Mouse (Mus musculus) heart, embryonic 12.5 days (tissue): ENCODE measurements around the gene Ispd. TPM values are rescaled to one million over a fixed set of nuclear protein-coding genes. Genes with fewer than 3 reads are reported as not detected.

ENCODE experiments used
- ATAC-seq: fragments of 200-750 bp; cut with Nextera tagmentation; 2 replicates; pipeline ENCODE4 v1.8.0; 2017; ENCODE audit warnings: moderate TSS enrichment, moderate library complexity; ENCODE audit not compliant: insufficient number of reproducible peaks, low FRiP score
- H3K27ac ChIP-seq: fragments of 300-500 bp; sonication (generic); 2 replicates; pipeline ENCODE4 v1.5.1; 2016; ENCODE audit warnings: mild to moderate bottlenecking, moderate library complexity; ENCODE audit not compliant: poor library complexity, severe bottlenecking
- H3K27me3 ChIP-seq: fragments of 300-500 bp; sonication (generic); replicated peaks from 2 replicates; pipeline ENCODE4 v1.6.1; 2016; ENCODE audit warnings: mild to moderate bottlenecking, moderate library complexity
- H3K36me3 ChIP-seq: fragments of 300-500 bp; sonication (generic); 2 replicates; pipeline ENCODE4 v1.6.1; 2016; ENCODE audit warnings: mild to moderate bottlenecking, moderate library complexity
- H3K4me1 ChIP-seq: fragments of 300-500 bp; sonication (generic); replicated peaks from 2 replicates; pipeline ENCODE4 v1.6.1; 2016; ENCODE audit warnings: mild to moderate bottlenecking
- H3K4me2 ChIP-seq: fragments of 300-500 bp; sonication (generic); 2 replicates; pipeline ENCODE4 v1.6.1; 2016; ENCODE audit warnings: mild to moderate bottlenecking, moderate library complexity
- H3K4me3 ChIP-seq: fragments of 300-500 bp; sonication (generic); 2 replicates; pipeline ENCODE4 v1.5.1; 2016; ENCODE audit warnings: mild to moderate bottlenecking
- H3K9ac ChIP-seq: fragments of 300-500 bp; sonication (generic); 2 replicates; pipeline ENCODE4 v1.6.1; 2016; ENCODE audit warnings: mild to moderate bottlenecking, moderate library complexity
- H3K9me3 ChIP-seq: fragments of 300-500 bp; sonication (generic); replicated peaks from 2 replicates; pipeline ENCODE4 v1.6.1; 2016; ENCODE audit warnings: mild to moderate bottlenecking, moderate library complexity
- WGBS: fragments of 180-500 bp; shearing (Covaris S2); methylation state at CpG from one replicate; pipeline ENCODE4 v1.1.7; 2016; 5-methylcytosine and 5-hydroxymethylcytosine counted together
- polyA plus RNA-seq: library from polyadenylated mRNA; unstranded; fragments of >200 nt; fragmentation: Nextera tagmentation; extraction: Ambion mirVana; gene quantifications from 2 replicates; pipeline ENCODE4 v1.2.1, GENCODE M21; 2016

The Ispd gene
- polyA plus RNA-seq, 1 experiment from 2014 or later: 12.5 TPM

DNA sequence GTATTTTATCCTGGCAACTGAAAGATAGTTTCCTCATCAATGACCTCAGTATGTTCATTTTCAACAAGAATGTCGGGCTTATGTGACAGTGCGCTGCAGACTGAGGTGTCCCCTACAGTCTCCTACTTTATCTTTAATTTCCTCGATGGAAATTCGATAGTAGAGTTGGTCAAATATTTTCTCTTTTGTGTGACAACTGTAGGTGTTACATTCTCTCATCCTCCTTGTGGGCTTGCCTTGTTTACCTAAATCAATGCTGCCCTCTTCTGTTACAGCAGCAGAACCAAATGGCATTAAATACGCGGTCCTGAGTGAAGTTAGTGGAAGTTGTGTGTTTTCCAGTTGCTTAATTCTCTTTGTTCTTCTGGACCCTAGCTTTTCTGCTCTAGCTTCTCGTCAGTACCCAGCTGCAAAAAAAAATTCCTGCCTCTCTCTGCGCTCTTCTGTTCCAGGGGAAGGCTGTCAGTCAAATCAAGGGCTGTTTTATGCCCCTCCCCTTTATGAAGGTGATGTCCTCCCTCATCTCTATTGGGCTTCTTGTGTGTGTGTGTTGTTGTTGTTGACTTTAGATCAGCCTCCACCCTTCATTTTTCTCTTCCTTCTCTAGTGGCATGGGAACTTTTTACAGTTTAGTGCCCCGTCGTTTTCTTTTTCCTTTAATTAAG lies 289.8 kb downstream of the Ispd start:
- peaks cover 4% of the 10 kb centered on the region; the same call in 1 of the 2 replicates for H3K4me1 ChIP-seq
- H3K4me3 ChIP-seq: no peak overlapping the region
- H3K36me3 ChIP-seq: no peaks in the 10 kb centered on the region
- H3K27ac ChIP-seq: no peak overlapping the region
- ATAC-seq: no peak
- 38% methylated on average over 10 of the region's 10 CpGs for WGBS
- H3K4me2 ChIP-seq: no peak overlapping the region
- H3K27me3 ChIP-seq: no peaks in the 10 kb centered on the region
- no peaks in the 10 kb centered on the region for H3K9me3 ChIP-seq
- no peak overlapping the region for H3K9ac ChIP-seq

DNA sequence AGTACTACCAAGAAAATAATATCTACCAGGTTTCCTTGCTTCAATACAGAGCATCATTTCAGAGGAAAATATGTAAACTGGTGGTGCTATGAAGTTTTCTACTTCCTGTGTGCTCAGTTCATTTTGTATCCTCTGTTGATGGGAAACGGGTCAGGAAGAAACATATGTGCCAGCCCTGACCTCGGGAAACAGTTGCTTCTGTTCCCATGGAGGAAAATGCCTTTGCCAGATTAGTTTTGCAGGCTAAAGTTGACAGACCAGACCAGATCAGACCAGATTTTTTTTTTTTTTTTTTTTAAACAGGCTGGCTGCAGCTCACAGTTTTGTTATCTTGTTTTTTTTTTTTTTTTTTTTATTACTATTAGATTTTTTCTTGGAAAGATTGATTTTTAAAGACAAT lies 293.2 kb downstream of the Ispd start:
- 43% methylated on average over 2 of the region's 2 CpGs for WGBS
- no peaks in the 10 kb centered on the region for H3K36me3 ChIP-seq
- H3K27ac ChIP-seq: no peak overlapping the region
- no peak overlapping the region for H3K4me2 ChIP-seq
- H3K4me1 ChIP-seq: no peaks in the 10 kb centered on the region
- H3K27me3 ChIP-seq: no peaks in the 10 kb centered on the region
- no peak overlapping the region for H3K9ac ChIP-seq
- no peak for ATAC-seq
- no peaks in the 10 kb centered on the region for H3K9me3 ChIP-seq
- no peak overlapping the region for H3K4me3 ChIP-seq

DNA sequence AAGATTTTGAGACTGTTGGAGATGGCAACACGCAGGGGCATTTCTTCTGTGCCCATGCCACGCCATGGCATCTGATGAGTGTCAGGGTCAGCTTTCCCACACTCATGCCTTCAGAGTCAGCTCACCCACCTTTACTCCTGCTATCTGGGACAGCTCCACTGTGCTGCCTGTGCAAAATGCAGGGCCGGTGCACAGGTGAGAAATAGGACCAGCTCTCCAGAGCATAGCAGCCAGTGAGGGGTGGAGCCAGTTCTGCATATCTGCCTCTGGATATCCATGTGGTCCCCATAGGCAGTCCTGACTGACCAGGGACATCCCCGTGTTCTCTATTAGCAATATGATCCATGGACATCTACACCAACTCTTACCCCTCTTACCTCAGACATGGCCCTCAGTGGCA lies 297.0 kb downstream of the Ispd start:
- no peak overlapping the region for H3K4me3 ChIP-seq
- H3K4me1 ChIP-seq: no peaks in the 10 kb centered on the region
- H3K36me3 ChIP-seq: no peaks in the 10 kb centered on the region
- no peak overlapping the region for H3K27ac ChIP-seq
- WGBS: 77% methylated on average over 4 of the region's 4 CpGs
- no peaks in the 10 kb centered on the region for H3K27me3 ChIP-seq
- H3K9ac ChIP-seq: no peak overlapping the region
- no peaks in the 10 kb centered on the region for H3K9me3 ChIP-seq
- H3K4me2 ChIP-seq: no peak overlapping the region
- ATAC-seq: no peak

DNA sequence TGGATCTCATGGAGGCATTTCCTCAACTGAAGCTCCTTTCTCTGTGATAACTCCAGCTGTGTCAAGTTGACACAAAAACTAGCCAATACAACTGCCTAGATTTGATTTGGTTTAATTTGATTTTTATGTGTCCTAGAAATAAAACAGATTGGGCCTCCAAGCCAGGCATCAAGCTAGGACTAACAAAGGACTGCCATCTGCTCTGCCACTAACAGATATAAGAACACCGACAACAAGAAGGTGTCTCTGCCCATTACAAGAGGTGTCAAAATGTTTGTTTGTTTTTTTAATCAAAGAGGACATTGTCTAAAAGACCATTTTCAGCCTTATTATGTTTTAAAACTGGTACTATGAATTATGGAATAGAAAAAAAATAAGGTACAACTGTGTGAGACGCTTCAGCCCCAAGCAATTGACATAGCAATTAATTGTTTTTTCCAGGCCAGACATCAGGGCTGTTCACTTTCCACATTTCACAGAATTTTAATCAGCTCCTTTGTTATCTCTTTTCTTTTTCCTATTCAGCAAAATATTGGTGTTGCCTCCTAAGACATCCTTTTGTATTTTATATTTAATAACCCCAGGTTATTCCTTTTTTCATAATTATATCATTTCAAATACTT lies 299.7 kb downstream of the Ispd start:
- no peaks in the 10 kb centered on the region for H3K4me1 ChIP-seq
- H3K27me3 ChIP-seq: no peaks in the 10 kb centered on the region
- H3K36me3 ChIP-seq: no peaks in the 10 kb centered on the region
- no peak overlapping the region for H3K4me2 ChIP-seq
- H3K9me3 ChIP-seq: no peaks in the 10 kb centered on the region
- no peak overlapping the region for H3K4me3 ChIP-seq
- H3K27ac ChIP-seq: no peak overlapping the region
- WGBS: 84% methylated on average over 2 of the region's 2 CpGs
- ATAC-seq: no peak
- no peak overlapping the region for H3K9ac ChIP-seq

DNA sequence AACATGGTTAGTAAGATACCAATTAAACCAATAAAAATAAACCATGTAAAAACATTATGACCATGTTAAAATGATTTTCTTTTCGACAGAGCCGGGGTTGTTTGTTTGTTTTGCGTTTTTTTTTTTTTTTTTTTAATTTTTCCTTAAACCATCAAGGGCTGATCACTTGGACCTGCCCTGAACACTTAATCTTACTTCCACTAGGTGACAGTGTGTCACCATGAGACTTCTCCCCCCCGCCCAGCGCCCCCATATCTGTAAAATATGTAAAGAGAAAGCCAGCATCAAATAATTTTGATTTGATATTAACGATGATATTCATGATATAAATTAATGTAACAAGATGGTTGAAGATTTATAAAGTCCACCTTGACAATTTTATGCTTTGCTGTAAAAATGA lies 300.5 kb downstream of the Ispd start:
- no peaks in the 10 kb centered on the region for H3K9me3 ChIP-seq
- 65% methylated on average over 6 of the region's 6 CpGs for WGBS
- no peak for ATAC-seq

DNA sequence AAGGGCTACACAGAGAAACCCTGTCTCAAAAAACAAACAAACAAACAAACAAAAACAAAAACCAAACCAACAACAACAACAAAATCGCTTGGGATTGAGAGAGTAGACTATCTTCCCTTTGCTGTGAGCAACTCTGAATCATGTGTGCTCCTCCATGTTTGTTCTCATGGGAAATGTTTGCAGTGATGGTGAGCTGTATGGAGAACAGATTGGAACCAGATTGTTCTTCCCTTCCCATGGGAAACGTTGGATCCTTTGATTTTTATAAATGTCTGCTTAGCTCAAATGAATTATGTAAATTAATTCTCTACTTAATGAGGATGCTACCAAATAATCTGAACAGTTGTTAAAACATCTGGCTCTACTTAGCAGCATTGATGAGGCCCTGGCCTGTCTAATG lies 312.8 kb downstream of the Ispd start:
- no peak overlapping the region for H3K4me3 ChIP-seq
- H3K4me2 ChIP-seq: no peak overlapping the region
- H3K4me1 ChIP-seq: no peaks in the 10 kb centered on the region
- H3K9me3 ChIP-seq: no peaks in the 10 kb centered on the region
- no peaks in the 10 kb centered on the region for H3K36me3 ChIP-seq
- 74% methylated on average over 2 of the region's 2 CpGs for WGBS
- H3K27me3 ChIP-seq: no peaks in the 10 kb centered on the region
- ATAC-seq: no peak
- H3K27ac ChIP-seq: no peak overlapping the region
- no peak overlapping the region for H3K9ac ChIP-seq

More for the DNA sequence above, 300.5 kb downstream of the Ispd start:
- Histone ChIP-seq H3K9ac (no peak overlapping the region), H3K4me1 (no peaks in the 10 kb centered on the region), H3K27me3 (no peaks in the 10 kb centered on the region), H3K4me2 (no peak overlapping the region), H3K4me3 (no peak overlapping the region), H3K36me3 (no peaks in the 10 kb centered on the region), H3K27ac (no peak overlapping the region)

DNA sequence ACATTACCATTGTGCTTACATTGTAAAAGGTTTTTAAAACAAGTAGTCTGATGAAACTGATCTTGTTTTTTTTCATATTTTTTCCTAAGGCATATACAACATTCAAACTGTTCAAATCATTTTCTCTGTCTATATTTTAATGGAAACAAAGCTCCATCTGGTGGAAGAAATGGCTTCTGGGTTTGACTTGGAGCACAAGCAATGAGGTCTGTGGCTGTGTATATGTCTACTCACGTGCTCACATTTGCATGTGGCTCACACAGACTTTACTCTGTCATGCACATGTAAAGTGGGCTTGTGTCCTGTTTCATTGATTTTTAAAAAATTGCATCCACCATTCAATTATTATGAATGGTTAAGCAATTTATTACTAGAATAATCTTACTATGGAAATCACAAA lies 323.1 kb downstream of the Ispd start:
- H3K4me3 ChIP-seq: no peak overlapping the region
- no peaks in the 10 kb centered on the region for H3K27me3 ChIP-seq
- no peak overlapping the region for H3K4me2 ChIP-seq
- no peaks in the 10 kb centered on the region for H3K4me1 ChIP-seq
- no peak overlapping the region for H3K27ac ChIP-seq
- H3K36me3 ChIP-seq: no peaks in the 10 kb centered on the region
- H3K9me3 ChIP-seq: no peaks in the 10 kb centered on the region
- ATAC-seq: no peak
- H3K9ac ChIP-seq: no peak overlapping the region
- 66% methylated on average over 1 of the region's 1 CpGs for WGBS

DNA sequence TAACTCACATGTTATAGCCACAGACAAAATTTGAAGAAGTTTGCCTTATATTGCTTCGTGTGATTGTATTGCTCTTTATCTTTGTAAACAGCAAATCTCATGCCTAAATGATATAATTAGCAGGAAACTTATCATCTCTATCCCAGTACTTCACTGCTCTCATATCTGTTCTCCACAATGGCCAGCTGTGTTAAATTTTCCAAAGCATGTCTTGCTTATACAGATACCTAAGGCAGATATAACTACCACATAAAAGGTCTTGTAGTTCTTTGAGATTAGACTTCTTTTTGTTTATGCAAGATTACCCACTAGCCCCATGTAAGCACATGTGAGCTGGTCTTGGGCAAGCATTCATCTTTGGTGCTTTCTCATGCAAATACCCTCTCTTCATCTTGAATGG lies 327.6 kb downstream of the Ispd start:
- Histone ChIP-seq H3K27ac (no peak overlapping the region), H3K27me3 (no peaks in the 10 kb centered on the region), H3K36me3 (no peaks in the 10 kb centered on the region), H3K4me2 (no peak overlapping the region), H3K4me3 (no peak overlapping the region), H3K9me3 (no peaks in the 10 kb centered on the region), H3K9ac (no peak overlapping the region), H3K4me1 (no peaks in the 10 kb centered on the region)
- no peak for ATAC-seq
- 29% methylated on average over 1 of the region's 1 CpGs for WGBS

GRCm38 (mm10) chr12:36713866-36714662 lies 332.8 kb downstream of the Ispd start:
- Histone ChIP-seq H3K36me3 (no peaks in the 10 kb centered on the region), H3K4me3 (no peak overlapping the region), H3K4me1 (no peaks in the 10 kb centered on the region), H3K27me3 (no peaks in the 10 kb centered on the region), H3K9ac (no peak overlapping the region), H3K4me2 (peak overlapping the region; percentile 41), H3K9me3 (no peaks in the 10 kb centered on the region), H3K27ac (no peak overlapping the region)
- no peak for ATAC-seq
- WGBS: 26% methylated on average over 17 of the region's 17 CpGs

DNA sequence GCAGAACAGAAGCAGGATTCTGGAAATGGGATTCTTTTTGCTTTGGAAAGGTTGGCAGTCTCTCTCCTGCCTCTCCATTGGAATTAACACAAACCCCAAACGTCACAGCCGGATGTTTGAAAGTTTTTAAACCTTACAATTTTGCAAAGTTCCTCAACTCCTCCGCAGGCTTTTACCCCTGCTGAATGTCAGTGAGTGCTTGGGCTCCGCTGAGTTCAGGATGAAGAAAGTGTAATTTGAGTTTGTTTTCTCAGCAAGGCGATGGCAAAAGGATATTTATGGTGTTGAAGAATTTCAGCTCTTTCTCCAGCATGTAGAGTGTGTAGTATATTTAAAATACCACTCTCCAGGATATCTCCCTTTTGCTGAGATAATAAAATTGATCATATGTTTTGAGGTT lies 336.3 kb downstream of the Ispd start:
- no peak overlapping the region for H3K27ac ChIP-seq
- no peaks in the 10 kb centered on the region for H3K36me3 ChIP-seq
- 56% methylated on average over 5 of the region's 5 CpGs for WGBS
- no peak overlapping the region for H3K9ac ChIP-seq
- no peak for ATAC-seq
- no peaks in the 10 kb centered on the region for H3K27me3 ChIP-seq
- no peak overlapping the region for H3K4me3 ChIP-seq
- H3K4me1 ChIP-seq: no peaks in the 10 kb centered on the region
- no peaks in the 10 kb centered on the region for H3K9me3 ChIP-seq
- H3K4me2 ChIP-seq: no peak overlapping the region

GRCm38 (mm10) chr12:36718417-36718816 lies 337.2 kb downstream of the Ispd start:
- Histone ChIP-seq H3K36me3 (no peaks in the 10 kb centered on the region), H3K27me3 (no peaks in the 10 kb centered on the region), H3K9me3 (no peaks in the 10 kb centered on the region), H3K4me1 (no peaks in the 10 kb centered on the region), H3K4me3 (no peak overlapping the region), H3K27ac (no peak overlapping the region), H3K4me2 (no peak overlapping the region), H3K9ac (no peak overlapping the region)
- WGBS: 61% methylated on average over 2 of the region's 2 CpGs
- no peak for ATAC-seq
